Mouse (Mus musculus) gonadal fat pad, adult 2 months (tissue): ENCODE measurements around the gene Nr4a1. TPM values are rescaled to one million over a fixed set of nuclear protein-coding genes. Genes with fewer than 3 reads are reported as not detected.

Experiments
- DNase-seq: peaks from one replicate; pipeline ENCODE4 v3.0.0-alpha.2; 2012; ENCODE audit warnings: low read depth
- polyA plus RNA-seq: library from polyadenylated mRNA; depleted of rRNA; stranded (reverse); fragments of >200 nt; gene quantifications from 2 replicates; pipeline ENCODE4 v1.2.3, GENCODE M21; 2012; rRNA removed

Gene Nr4a1
- polyA plus RNA-seq, result 18.2 and 36.9 TPM in 2 replicates

DNA sequence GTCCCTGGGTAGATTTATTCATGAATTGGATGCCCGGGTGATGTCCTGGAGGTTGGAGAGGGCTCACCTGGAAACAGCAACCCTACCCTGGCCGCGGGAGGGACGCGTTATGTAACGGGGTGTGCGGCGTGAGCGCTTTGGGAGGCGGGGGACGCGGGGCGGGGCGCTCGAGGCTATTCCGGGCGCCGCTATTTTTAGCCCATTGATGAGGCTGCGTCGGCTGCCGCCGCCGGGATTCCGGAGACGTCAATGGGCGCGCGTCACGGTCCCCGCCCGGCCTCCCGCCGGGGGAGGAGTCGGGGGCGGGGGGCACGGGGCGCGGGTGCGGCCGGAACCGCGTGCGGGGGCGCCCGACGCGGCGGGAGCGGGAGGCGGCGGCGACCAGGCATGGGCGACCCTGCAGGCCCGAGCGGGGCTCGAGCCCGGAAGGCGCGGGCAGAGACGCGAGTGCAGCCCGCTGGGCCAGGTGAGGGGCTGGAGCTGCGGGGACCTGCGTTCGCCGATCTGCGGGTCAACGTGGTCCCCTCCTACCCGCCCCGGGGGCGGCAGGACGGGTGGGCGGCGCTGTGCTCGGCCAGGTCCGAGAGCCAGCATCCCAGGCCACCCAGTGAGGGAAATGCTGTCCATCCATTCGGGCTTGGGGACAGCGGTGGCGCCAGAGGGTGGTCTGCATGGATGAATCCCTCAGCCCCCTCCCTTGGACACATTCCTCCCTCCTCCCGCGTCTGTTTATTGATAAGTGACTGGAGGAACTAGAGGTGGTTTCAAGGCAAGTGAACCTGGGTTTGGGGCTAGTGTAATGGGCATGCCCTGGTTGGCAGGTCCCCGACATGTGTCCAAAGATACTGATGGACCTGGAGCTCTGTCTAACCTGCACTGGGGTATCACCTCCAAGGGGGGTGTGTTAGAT, at the start of gene Nr4a1:
TSS of gene Nr4a1 (plus strand) at position 384 of the 910 bp plus-strand sequence.
- no peak for DNase-seq

- DNase-seq, result no peak
Observed at GRCm38 (mm10) chr15:101204781-101205180, 49.3 kb upstream of the Nr4a1 start.

- no peak for DNase-seq
Observed at GRCm38 (mm10) chr15:101210228-101210627, 43.8 kb upstream of the Nr4a1 start.

DNA sequence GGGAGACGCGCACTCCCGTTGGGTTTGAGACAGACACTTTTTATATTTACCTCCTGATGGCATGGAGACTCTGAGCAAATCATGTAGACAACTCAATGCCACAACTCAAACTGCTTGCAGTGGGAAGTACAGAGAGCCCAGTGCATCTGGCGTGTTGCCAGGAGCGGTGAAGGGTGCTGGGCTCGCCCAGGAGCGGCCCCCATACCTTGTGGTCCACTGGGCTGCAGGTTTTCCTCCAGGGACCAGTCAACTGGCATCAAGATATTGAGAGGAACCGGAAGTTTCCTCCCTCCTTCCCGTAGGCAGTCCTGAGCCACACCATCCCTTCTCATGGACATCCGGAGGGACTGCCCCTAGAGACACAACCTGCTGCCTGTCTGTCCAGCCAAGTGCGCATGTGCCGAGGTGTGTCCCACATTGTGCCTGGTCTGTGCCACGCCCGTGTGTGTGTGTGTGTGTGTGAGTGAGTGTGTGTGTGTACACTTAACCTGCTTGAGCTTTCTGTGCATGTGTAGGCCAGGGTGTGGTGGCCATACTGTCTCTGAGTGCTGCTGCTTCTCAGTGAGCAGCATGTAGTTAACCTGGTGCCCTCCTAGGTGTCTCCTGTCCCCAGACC, 43.0 kb upstream of the Nr4a1 start:
- DNase-seq, result no peak

DNA sequence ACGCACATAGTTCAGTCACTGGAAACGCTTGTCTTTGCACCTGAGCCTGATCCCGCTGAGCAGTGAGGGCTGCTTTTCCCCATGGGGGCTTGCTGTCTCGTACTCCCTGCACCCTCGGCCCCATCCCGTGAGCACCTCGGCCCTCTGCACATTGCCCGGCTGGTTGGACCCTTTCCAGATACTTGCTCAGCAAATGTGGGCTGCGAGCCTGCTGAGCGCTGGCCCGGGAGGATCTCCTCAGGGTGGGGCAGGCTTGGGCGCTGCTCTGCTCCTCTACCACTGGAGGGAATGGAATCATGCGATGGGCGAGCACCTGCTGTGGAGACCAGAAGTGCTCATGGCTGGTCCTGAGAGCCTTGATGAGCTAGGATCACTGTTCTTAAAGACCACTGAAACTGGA, 41.6 kb upstream of the Nr4a1 start:
- no peak for DNase-seq

DNA sequence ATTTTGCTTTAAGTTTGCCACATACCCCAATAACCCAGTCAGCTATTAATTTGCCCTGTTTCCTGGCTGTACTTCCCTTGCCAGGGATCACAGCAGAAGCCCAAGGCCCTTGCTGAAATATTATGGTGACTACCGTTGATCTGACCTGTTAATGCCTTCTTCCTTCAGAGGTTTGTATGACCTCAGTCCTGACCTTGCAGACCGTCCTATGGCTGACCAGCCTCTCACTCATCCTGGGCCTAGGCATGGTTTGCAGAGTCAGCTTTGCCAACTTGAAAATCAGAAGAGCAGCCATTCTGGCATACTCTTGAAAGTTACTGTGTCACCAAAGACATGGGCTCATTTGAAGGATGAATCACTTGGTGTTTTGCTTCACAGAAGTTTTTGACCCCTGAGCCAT, 38.9 kb upstream of the Nr4a1 start:
- DNase-seq, result no peak

DNA sequence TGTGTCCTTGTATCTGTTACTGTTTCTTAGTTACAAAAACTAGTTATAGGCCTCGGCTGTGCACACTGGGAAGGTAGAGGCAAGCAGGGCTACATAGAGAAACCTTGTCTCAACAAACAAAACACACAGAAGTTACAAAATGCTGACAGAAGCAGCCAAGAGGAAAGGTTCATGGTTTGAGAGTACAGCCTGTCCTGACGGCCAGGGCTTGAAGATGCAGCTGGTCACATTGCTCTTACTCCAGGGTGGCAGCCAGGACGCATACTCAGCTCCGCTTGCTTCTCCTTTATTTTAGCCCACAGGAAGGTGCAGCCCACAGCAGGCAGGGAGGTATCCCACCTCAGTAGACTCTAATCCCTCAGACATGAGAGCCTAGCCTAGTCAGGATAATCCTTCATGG, 38.0 kb upstream of the Nr4a1 start:
- no peak for DNase-seq

- no peak for DNase-seq
Observed at GRCm38 (mm10) chr15:101220905-101221297, 33.2 kb upstream of the Nr4a1 start.

GRCm38 (mm10) chr15:101221298-101222104, 32.6 kb upstream of the Nr4a1 start:
- no peak for DNase-seq

GRCm38 (mm10) chr15:101222897-101223482, 31.1 kb upstream of the Nr4a1 start:
- no peak for DNase-seq

- DNase-seq, result no peak
Observed at GRCm38 (mm10) chr15:101223596-101223995, 30.5 kb upstream of the Nr4a1 start.

GRCm38 (mm10) chr15:101224006-101224906, 29.8 kb upstream of the Nr4a1 start, which contains the start of gene Grasp:
Grasp (plus strand) TSS chr15:101224188.
- no peak for DNase-seq

- no peak for DNase-seq
Observed at GRCm38 (mm10) chr15:101224977-101225376, 29.1 kb upstream of the Nr4a1 start.

DNA sequence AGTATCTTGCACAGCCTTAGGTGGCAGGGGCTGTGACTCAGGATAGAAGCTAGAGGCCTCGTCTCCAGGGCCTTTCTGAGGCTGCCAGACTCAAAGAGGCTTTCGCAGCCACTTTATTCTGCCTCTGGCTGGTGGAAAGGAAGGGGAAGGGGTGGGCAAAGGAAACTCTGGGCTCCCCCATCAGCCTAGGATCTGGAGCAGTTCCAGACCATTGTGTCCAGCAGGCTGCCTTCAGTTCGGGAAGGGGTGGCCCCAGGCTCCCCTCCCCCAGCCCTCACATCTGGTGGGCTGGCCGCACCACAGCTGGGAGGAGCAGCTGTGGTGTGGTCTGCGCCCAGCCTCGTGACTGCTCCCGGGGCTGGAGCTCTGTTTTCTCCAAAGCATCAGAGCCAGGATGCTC, 26.1 kb upstream of the Nr4a1 start:
- DNase-seq, result no peak

DNA sequence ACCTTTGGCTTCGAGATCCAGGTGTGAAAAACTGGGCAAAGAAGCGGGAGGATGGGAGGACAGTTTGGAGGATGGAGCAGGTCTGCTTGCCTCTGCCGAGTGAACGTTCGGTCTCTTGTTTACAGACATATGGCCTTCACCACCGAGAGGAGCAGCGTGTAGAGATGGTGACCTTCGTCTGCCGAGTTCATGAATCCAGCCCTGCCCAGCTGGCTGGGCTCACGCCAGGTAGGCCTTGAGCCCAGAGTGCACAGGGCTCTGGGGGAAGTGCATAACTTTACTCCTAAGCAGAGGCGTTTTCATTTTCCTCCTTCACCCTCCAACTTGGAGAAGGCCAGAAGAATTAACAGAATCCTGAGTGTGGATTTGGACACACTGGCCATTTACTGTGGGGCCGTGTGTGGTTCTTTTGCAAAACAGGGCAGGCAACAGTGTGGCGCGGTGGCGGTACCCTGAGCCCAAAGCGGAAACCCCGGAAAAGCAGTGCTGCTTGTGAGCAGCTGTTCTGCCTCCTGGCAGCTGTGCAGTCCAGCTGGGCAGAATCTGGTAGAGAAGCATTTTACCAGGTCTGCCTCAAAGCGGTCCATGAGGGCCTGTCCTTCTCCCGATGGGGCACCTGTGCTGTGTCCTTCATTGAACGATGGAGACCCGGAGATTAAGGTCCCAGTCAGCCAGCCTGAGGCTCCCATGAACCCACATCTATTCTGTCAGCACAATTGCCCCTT, 25.0 kb upstream of the Nr4a1 start:
- no peak for DNase-seq

GRCm38 (mm10) chr15:101230503-101230902, 23.6 kb upstream of the Nr4a1 start:
- DNase-seq, result no peak

DNA sequence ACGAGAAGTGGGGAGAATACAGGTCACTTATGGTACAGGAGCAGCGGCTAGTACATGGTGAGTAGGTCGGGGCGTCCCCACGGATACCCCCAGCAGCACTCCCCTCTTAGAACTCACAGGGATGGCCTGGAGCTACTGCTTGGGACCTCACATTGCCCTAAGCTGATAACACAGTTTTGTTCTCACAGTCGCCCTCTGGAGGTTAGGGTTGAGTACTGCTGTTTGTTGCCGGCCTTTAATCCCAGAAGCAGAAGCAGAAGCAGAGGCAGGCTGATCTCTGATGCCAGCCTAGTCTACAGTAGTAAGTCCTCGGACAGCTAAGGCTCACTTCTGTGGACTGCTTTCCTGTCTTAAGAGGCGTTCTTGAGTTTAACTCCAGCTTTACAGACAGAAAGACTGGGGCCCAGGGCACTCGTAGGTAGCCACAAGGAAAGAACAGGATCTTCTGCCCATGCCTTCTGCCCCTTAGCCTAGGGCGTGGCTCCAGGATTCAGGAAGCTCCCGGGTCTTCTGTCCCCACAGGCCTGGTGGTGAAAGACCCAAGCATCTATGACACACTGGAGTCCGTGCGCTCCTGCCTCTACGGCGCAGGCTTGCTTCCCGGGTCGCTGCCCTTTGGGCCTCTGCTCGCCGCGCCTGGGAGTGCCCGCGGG, 22.9 kb upstream of the Nr4a1 start:
- DNase-seq, result no peak

- DNase-seq, result no peak
Observed at GRCm38 (mm10) chr15:101231648-101232180, 22.4 kb upstream of the Nr4a1 start.

GRCm38 (mm10) chr15:101232607-101233006, 21.5 kb upstream of the Nr4a1 start:
- no peak for DNase-seq
